Mouse (Mus musculus) thymus, adult 2 months (tissue): ENCODE measurements around the gene Lrrc75b.

Experiments
- CTCF ChIP-seq: fragments of 200-500 bp; IDR thresholded peaks from 2 replicates; pipeline ENCODE4 v1.5.1; 2012; ENCODE audit warnings: mild to moderate bottlenecking, control low read depth, low read length, moderate library complexity, borderline replicate concordance; ENCODE audit not compliant: control insufficient read depth, poor library complexity, insufficient read depth; ENCODE audit errors: extremely low read depth
- POLR2A ChIP-seq: fragments of 200-500 bp; IDR thresholded peaks from 2 replicates; pipeline ENCODE4 v1.6.1; 2012; ENCODE audit warnings: mild to moderate bottlenecking, low read length, control low read depth, moderate library complexity; ENCODE audit not compliant: control insufficient read depth, poor library complexity, insufficient read depth; ENCODE audit errors: extremely low read depth

DNA sequence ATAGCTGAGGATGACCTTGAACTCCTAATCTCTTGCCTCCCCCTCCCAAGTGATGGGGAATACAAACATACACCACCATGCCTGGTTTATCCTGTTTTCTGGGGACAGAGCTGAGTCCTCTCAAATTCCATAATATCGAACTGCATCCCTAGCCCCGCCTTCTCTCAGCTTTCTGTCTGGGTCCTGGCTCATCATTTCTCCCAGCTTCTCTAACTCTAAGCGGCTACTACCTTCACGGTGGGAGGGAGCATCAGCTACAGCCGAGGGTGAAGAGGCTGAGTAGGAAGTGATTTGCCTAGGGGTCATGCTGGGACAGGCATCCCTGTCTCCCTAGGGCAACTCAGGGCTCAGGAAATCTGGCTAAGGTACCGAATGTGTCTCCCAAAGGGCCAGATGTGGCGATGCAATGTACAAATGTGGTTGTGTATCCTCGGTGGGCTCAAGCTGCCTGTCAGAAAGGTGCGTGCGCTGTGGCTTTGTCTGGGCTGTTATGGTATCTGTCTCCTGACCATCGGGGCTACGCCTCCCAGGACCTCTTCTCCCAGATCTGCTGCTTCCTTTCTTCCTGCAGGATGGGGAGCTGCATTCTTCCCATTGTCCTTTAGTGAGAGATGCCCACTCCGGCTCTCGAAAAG lies 972 bp downstream of the Lrrc75b start:
- no peak for TF ChIP-seq POLR2A
- TF ChIP-seq CTCF, result no peak
